Mouse (Mus musculus) effector memory CD4-positive, alpha-beta T cell, adult 7 months (primary cell): ENCODE measurements around the gene Ccnq. TPM values are rescaled to one million over a fixed set of nuclear protein-coding genes. Genes with fewer than 3 reads are reported as not detected.

Source experiments
- polyA plus RNA-seq: library from polyadenylated mRNA; unstranded; fragments of 100-300 nt; shearing (Covaris generic); gene quantifications from one replicate; pipeline ENCODE4 v1.2.1, GENCODE M21; 2017

The Ccnq gene
- polyA plus RNA-seq = 20.7 TPM

GRCm38 (mm10) chr11:78750885-78751842 lies at the start of gene Ccnq:
Gene Ccnq, minus strand, starts transcription at chr11:78751729.

Other genes starting within 250 kb of the Ccnq start
- gene Sebox, start 248.3 kb downstream of the Ccnq start, polyA plus RNA-seq = not detected
- 17.1 TPM for gene Tmem199, start 239.6 kb downstream of the Ccnq start, polyA plus RNA-seq
- gene Poldip2, start 239.5 kb downstream of the Ccnq start, polyA plus RNA-seq = 33.7 TPM
- gene Tnfaip1, start 215.4 kb downstream of the Ccnq start, polyA plus RNA-seq = 15.2 TPM
- 61.7 TPM for gene Ift20, start 215.4 kb downstream of the Ccnq start, polyA plus RNA-seq
- 16.8 TPM for gene Tmem97, start 201.0 kb downstream of the Ccnq start, polyA plus RNA-seq
- gene Nlk, start 54.4 kb downstream of the Ccnq start, polyA plus RNA-seq = 5.7 TPM
- gene Lyrm9, start 74.9 kb upstream of the Ccnq start, polyA plus RNA-seq = 12.3 TPM
- gene Nos2, start 169.1 kb upstream of the Ccnq start, polyA plus RNA-seq = not detected
- 146 TPM for gene Lgals9, start 233.2 kb upstream of the Ccnq start, polyA plus RNA-seq